Mouse (Mus musculus): ENCODE measurements around the gene Timp4. TPM values are rescaled to one million over a fixed set of nuclear protein-coding genes. Genes with fewer than 3 reads are reported as not detected.

The Timp4 gene
- polyA plus RNA-seq, 1 experiment from 2014 or later, result 0.55 TPM

DNA sequence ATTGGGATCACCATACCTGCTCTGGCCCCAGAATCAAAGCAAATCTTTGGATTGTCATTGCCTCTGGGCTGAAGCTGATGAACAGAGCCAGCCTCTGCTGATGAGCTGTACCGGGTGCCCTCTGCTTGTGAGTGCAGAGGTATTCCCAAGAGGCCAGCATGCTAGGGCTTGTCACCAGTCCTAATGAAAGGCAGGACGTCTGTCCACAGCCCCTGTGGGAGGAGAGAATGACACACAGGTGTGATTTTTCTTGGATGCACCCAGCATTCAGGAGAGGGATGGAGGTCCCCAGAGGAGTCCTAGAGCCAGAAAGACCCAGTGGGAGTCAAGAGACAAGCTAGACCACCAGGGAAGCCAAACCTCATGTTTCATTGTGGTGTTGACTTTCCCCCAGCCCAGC is 27.6 kb upstream of the Timp4 start:
- Histone ChIP-seq H3K27ac (ENCODE audit: low read length) (no peak overlapping the region), H3K4me1 (ENCODE audit: control insufficient read depth, insufficient read depth, low read length) (no peaks in the 10 kb centered on the region), H3K9me3 (ENCODE audit: control insufficient read depth, low read length) (no peaks in the 10 kb centered on the region), H3K4me2 (ENCODE audit: low read depth, low read length) (no peak overlapping the region), H3K4me3 (ENCODE audit: low read length) (no peak overlapping the region), H3K36me3 (ENCODE audit: control insufficient read depth, insufficient read depth, low read length) (no peaks in the 10 kb centered on the region), H3K27me3 (replicated peaks; ENCODE audit: control insufficient read depth, insufficient read depth, low read length) (no peaks in the 10 kb centered on the region), H3K9ac (ENCODE audit: low read depth, low read length) (no peak overlapping the region)
- 63% methylated on average over 2 of the region's 2 CpGs for WGBS
- ATAC-seq, result no peak

DNA sequence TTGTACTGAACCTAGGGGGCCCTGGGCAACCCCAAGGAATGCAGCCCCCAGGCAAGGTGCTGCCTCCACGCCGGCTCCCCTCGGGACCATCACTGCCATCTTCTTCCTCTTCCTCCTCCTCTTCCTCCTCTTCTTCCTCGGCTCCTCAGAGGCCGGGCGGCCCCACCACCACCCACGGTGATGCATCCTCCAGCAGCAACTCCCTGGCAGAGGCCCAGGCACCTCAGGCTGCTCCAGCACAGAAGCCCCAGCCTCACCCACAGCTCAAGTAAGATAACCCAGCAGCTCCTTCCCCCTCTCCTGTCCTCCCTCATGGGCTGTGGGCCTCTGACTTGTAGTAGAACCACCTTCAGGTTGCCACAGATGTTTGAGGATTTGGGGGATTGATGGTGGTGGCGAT is 26.1 kb upstream of the Timp4 start:
- Histone ChIP-seq H3K27ac (ENCODE audit: low read length) (no peak overlapping the region), H3K9me3 (ENCODE audit: control insufficient read depth, low read length) (no peaks in the 10 kb centered on the region), H3K4me3 (ENCODE audit: low read length) (no peak overlapping the region), H3K4me2 (ENCODE audit: low read depth, low read length) (no peak overlapping the region), H3K4me1 (ENCODE audit: control insufficient read depth, insufficient read depth, low read length) (no peaks in the 10 kb centered on the region), H3K9ac (ENCODE audit: low read depth, low read length) (no peak overlapping the region), H3K27me3 (replicated peaks; ENCODE audit: control insufficient read depth, insufficient read depth, low read length) (no peaks in the 10 kb centered on the region), H3K36me3 (ENCODE audit: control insufficient read depth, insufficient read depth, low read length) (no peaks in the 10 kb centered on the region)
- 79% methylated on average over 8 of the region's 8 CpGs for WGBS
- no peak for ATAC-seq

DNA sequence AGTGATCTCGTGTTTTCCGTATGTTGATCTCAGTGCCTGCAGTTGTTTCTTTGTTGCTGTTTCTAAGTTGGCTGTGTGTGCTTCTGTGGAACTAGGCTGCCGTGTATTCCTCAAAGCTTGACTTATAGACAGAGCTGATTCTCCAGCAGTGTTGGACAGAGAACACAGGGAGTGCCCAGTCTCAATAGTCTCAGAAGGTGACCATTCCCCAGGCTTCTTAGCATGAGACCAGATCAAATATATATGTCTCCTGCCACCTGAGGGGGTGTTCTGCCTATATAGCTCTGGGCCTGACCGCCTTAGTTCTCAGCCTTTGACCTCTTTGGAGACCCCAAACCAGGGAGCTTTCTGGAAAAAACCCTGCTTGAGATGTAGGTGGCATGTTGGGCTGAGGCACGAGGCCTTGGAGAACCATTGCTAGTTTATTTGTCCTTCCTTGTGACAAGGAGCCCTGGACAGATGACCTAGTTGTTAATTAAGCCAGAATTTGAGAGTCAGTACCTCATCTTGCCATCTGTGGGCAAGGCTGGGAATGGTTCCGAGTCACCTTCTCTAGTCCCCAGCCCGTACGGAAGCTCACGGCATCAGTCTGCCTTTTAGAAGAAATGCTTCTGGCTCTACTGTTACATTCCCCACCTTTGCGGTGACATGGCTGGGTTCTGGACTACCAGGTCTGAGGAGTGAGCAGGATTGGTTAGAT is 23.3 kb upstream of the Timp4 start:
- Histone ChIP-seq H3K27me3 (replicated peaks; ENCODE audit: control insufficient read depth, insufficient read depth, low read length) (no peaks in the 10 kb centered on the region), H3K9ac (ENCODE audit: low read depth, low read length) (no peak overlapping the region), H3K4me1 (ENCODE audit: control insufficient read depth, insufficient read depth, low read length) (peaks cover 8% of the 10 kb centered on the region), H3K27ac (ENCODE audit: low read length) (no peak overlapping the region), H3K9me3 (ENCODE audit: control insufficient read depth, low read length) (no peaks in the 10 kb centered on the region), H3K36me3 (ENCODE audit: control insufficient read depth, insufficient read depth, low read length) (no peaks in the 10 kb centered on the region), H3K4me3 (ENCODE audit: low read length) (no peak overlapping the region), H3K4me2 (ENCODE audit: low read depth, low read length) (no peak overlapping the region)
- no peak for ATAC-seq
- 90% methylated on average over 10 of the region's 10 CpGs for WGBS

DNA sequence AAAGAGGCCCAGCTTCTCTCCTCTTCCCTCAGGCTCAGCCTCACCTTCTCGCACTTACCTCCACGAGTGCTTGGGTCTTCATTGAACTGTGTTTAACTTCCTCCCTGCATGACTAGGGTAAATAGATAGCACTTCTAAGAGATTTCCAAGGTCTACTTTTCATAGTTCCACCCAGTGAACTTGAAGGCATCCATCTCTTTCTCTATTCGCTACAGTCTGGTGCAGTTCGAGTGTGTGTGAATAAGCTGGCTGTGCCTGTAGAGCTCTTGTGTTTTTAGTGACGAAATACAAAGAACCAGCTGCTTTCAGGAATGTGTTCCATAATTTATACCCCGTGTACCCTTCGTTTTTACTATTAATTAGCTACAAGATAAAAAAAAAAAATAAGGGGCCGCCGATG is 22.7 kb upstream of the Timp4 start:
- Histone ChIP-seq H3K9me3 (ENCODE audit: control insufficient read depth, low read length) (no peaks in the 10 kb centered on the region), H3K4me2 (ENCODE audit: low read depth, low read length) (no peak overlapping the region), H3K27ac (ENCODE audit: low read length) (no peak overlapping the region), H3K36me3 (ENCODE audit: control insufficient read depth, insufficient read depth, low read length) (no peaks in the 10 kb centered on the region), H3K27me3 (replicated peaks; ENCODE audit: control insufficient read depth, insufficient read depth, low read length) (no peaks in the 10 kb centered on the region), H3K9ac (ENCODE audit: low read depth, low read length) (no peak overlapping the region), H3K4me1 (ENCODE audit: control insufficient read depth, insufficient read depth, low read length) (peaks cover 8% of the 10 kb centered on the region), H3K4me3 (ENCODE audit: low read length) (no peak overlapping the region)
- no peak for ATAC-seq
- WGBS, result 73% methylated on average over 9 of the region's 9 CpGs

DNA sequence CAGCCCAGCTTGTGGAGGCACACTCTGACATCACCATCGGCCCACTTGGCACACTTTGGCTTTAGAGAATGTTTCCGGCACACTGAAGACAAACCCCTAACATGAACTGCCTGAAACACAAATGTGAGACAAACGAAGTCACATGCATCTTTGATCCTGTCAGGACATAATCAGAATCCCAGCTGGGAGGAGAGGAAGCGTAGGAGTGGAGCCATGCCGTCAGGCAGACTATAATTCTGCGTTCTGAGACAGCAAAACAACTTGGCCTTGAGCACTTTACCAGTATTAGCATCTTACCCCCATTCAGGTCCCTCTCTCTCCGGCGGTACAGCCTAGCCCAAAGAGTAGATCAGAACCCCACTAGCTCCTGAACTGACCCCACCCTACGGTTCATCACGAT is 21.3 kb upstream of the Timp4 start:
- Histone ChIP-seq H3K4me2 (ENCODE audit: low read depth, low read length) (no peak overlapping the region), H3K4me3 (ENCODE audit: low read length) (no peak overlapping the region), H3K9ac (ENCODE audit: low read depth, low read length) (no peak overlapping the region), H3K9me3 (ENCODE audit: control insufficient read depth, low read length) (no peaks in the 10 kb centered on the region), H3K27ac (ENCODE audit: low read length) (no peak overlapping the region), H3K4me1 (ENCODE audit: control insufficient read depth, insufficient read depth, low read length) (peaks cover 8% of the 10 kb centered on the region), H3K36me3 (ENCODE audit: control insufficient read depth, insufficient read depth, low read length) (no peaks in the 10 kb centered on the region), H3K27me3 (replicated peaks; ENCODE audit: control insufficient read depth, insufficient read depth, low read length) (no peaks in the 10 kb centered on the region)
- WGBS, result 89% methylated on average over 10 of the region's 10 CpGs
- ATAC-seq, result no peak

DNA sequence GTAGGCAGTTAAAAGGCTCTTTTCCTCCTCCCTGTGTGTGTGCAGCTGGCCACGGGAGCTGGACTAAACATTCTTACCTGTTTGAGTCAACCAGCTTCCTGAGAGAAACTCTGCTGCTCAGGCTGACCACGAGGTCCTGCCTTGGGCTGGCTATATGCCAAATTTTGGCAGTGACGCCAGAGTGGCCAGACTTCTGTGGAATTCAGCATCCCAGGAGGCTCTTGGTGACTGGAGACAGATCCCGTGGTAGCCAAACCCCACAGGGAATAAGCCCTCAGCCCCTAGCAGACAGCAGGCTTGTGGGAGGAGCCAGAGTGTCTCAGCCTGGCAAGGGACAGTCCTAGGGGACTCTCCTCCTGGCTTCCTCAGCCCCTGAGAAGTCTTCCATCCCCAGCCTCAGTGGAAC is 19.9 kb upstream of the Timp4 start:
- Histone ChIP-seq H3K4me2 (ENCODE audit: low read depth, low read length) (no peak overlapping the region), H3K9ac (ENCODE audit: low read depth, low read length) (no peak overlapping the region), H3K9me3 (ENCODE audit: control insufficient read depth, low read length) (no peaks in the 10 kb centered on the region), H3K36me3 (ENCODE audit: control insufficient read depth, insufficient read depth, low read length) (no peaks in the 10 kb centered on the region), H3K27me3 (replicated peaks; ENCODE audit: control insufficient read depth, insufficient read depth, low read length) (no peaks in the 10 kb centered on the region), H3K27ac (ENCODE audit: low read length) (no peak overlapping the region), H3K4me1 (ENCODE audit: control insufficient read depth, insufficient read depth, low read length) (peaks cover 8% of the 10 kb centered on the region), H3K4me3 (ENCODE audit: low read length) (no peak overlapping the region)
- 13% methylated on average over 4 of the region's 4 CpGs for WGBS
- ATAC-seq, result peak; percentile 37; the same call in 1 of the 2 replicates

DNA sequence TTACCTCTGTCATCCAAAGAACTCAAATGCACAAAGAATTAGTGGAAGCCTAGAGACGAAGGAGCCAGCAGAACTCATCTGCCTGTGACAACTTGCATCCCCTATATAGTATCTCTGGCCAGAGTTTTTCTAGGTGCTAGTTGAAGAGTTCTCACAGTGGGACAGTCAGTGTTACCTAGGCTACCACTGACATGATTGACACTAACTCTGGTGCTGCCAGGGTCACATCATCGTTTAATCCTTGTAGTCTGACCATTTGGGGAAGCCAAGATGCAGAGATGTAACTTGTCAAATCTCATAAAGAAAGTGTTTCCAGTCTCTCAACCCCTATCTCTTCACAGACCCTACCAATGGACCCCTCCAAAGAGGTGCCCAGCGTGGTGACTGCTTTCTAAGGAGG is 19.3 kb upstream of the Timp4 start:
- no peak for ATAC-seq
- H3K4me2 ChIP-seq (ENCODE audit: low read depth, low read length), result no peak overlapping the region
- H3K27ac ChIP-seq (ENCODE audit: low read length), result no peak overlapping the region
- no peaks in the 10 kb centered on the region for H3K27me3 ChIP-seq (replicated peaks; ENCODE audit: control insufficient read depth, insufficient read depth, low read length)
- whole genome bisulfite sequencing, result 77% methylated on average over 3 of the region's 3 CpGs
- H3K9ac ChIP-seq (ENCODE audit: low read depth, low read length), result no peak overlapping the region
- no peaks in the 10 kb centered on the region for H3K9me3 ChIP-seq (ENCODE audit: control insufficient read depth, low read length)
- H3K4me1 ChIP-seq (ENCODE audit: control insufficient read depth, insufficient read depth, low read length), result peaks cover 8% of the 10 kb centered on the region
- H3K4me3 ChIP-seq (ENCODE audit: low read length), result no peak overlapping the region
- no peaks in the 10 kb centered on the region for H3K36me3 ChIP-seq (ENCODE audit: control insufficient read depth, insufficient read depth, low read length)

DNA sequence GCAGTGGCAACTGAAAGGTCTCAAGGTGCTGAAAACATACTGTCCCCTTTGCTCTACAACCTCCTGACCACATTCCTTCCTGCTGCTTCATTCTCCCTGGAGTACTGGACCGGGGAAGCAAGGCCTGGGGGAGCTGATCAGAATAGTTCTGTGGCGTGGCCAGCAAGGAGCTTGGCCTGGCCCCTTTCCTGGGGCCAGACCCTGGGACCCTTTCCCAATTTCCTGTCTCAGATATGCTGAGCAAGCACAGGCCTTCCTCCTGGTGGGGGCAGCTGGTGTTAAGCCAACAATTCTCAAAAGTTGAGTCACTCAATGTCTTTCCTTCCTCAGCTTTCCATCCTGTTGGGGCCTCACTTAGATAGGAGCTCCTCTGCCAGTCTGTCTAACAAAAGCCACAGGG is 18.1 kb upstream of the Timp4 start:
- Histone ChIP-seq H3K4me2 (ENCODE audit: low read depth, low read length) (no peak overlapping the region), H3K4me1 (ENCODE audit: control insufficient read depth, insufficient read depth, low read length) (peaks cover 8% of the 10 kb centered on the region), H3K27ac (ENCODE audit: low read length) (no peak overlapping the region), H3K27me3 (replicated peaks; ENCODE audit: control insufficient read depth, insufficient read depth, low read length) (no peaks in the 10 kb centered on the region), H3K9me3 (ENCODE audit: control insufficient read depth, low read length) (no peaks in the 10 kb centered on the region), H3K9ac (ENCODE audit: low read depth, low read length) (no peak overlapping the region), H3K36me3 (ENCODE audit: control insufficient read depth, insufficient read depth, low read length) (no peaks in the 10 kb centered on the region), H3K4me3 (ENCODE audit: low read length) (no peak overlapping the region)
- no peak for ATAC-seq
- WGBS, result 72% methylated on average over 2 of the region's 2 CpGs

DNA sequence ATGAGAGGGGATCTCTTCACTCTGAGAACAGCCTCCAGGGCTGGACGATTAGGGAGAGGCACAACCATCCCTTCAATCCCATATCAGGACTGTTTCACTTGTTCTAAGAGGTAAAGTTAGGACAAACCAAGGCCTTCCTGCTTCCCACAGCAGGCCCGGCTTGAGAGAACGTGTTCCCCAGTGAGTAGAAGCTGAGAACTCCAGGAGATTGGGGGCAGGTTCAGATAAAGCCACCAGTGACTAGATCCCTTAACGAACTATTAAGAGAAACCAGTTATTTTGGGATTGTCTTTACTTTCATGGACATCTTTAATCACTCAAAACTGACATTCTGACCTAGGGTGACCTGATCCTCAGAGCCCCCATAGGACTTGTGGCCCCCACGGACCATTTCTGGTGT is 17.6 kb upstream of the Timp4 start:
- H3K27me3 ChIP-seq (replicated peaks; ENCODE audit: control insufficient read depth, insufficient read depth, low read length), result no peaks in the 10 kb centered on the region
- 70% methylated on average over 5 of the region's 5 CpGs for WGBS
- peaks cover 8% of the 10 kb centered on the region for H3K4me1 ChIP-seq (ENCODE audit: control insufficient read depth, insufficient read depth, low read length)
- no peak overlapping the region for H3K4me2 ChIP-seq (ENCODE audit: low read depth, low read length)
- no peaks in the 10 kb centered on the region for H3K9me3 ChIP-seq (ENCODE audit: control insufficient read depth, low read length)
- H3K36me3 ChIP-seq (ENCODE audit: control insufficient read depth, insufficient read depth, low read length), result no peaks in the 10 kb centered on the region
- no peak overlapping the region for H3K9ac ChIP-seq (ENCODE audit: low read depth, low read length)
- no peak for ATAC-seq
- no peak overlapping the region for H3K27ac ChIP-seq (ENCODE audit: low read length)
- no peak overlapping the region for H3K4me3 ChIP-seq (ENCODE audit: low read length)

Measured in intestine, embryonic 16.5 days (tissue).